Mouse (Mus musculus): ENCODE data around the gene Prkca.
A peak's percentile ranks its signal among the peaks of the same experiment; 100 is the strongest.

Prkca gene

DNA sequence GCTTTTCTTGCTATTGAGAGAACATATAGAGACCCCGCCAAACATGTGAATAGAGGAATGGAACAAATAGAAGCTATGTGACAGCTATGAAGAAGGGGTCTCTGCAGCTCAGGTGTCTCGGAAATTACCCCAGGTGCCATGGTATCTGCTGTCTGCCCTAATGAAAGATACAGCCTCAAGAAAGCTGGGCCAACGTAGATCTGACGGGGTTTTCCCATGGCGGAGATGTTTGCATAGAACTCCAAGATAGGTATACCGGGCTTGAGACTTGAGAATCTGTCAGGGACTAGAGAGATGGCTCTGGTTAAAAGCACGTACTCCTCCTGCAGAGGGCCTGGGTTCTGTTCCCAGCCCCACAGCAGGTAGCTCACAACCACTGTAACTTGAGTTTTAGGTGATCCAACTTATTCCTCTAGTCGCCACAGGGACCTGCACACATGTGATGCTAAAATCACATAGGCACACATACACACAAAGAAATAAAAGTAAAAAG lies 188.6 kb downstream of the Prkca start:
- DNase-seq, result no peak

DNA sequence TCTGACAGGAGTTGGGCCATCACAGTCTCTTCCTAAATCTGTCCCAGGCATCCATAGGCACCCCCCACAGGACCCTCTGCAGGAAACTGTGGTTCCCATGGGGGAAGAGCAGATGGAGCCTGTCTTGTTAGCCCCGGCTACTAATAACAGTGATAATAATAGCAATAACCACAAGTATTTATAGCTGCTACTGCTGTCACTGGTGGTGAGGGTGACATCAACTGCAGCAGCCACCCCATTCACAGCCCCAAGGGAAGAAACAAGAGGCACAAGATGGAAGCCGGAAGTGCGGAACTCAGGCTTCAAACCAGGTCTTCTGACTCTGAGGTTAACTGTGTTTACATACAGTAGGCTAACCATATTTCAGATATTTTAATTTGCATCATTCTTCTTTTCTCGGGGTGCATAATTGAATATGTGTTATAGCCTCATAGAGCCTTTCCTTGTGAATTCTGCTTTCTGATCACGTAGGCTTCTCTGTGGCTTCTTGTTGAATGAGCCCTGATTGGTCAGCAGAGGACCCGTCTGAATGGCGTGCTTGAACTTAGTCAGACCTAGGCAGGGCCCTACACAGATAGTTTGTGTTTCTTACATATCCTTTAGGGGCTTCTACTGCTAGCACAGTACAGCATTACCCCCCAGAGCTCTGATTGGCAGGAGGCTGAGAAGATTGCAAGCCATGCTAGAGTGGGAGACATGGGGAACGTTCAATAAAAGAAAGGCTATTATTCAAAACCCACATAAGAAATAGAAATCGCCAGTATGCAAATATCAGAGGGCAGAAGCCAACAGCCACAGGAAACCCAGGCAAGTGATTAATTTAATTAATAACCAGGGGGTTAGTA lies 189.5 kb downstream of the Prkca start:
- no peak for DNase-seq

DNA sequence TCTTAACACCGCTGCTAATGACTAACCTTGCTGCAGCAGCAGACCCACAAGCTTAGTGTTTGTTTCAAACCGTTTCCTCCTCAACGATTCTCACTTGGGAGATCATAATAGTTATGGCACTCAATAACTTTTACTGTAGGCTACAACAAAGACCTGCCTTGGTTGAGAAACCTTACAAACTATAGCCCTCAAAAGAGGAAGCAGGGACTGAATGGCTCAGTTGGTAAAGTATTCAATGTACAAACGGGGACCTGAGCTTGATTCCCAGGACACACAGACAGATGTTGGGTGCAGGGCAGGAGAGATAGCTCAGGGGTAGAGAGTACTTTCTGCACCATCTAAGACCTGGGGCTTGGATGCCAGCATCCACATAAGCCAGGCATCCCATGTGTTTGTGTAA lies 191.1 kb downstream of the Prkca start:
- no peak for DNase-seq

DNA sequence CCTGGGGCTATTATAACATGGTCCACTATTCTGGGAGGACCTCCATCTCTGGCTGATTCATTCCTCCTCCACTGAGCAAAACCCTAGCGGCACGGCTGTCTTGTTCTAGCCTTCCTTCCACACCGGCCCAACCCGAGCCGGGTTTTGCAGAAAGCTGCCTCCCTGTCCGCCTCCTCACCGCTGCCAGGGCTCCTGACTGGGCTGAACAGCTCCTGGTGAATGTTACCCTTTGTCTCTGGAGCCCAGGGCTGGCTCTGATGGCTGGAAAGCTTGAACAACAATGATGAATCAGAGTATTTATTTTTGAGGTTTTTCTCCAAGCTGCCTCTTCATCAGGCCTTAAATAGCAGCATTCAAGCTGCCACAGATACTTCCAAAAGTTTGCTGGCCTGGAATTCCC lies 193.3 kb downstream of the Prkca start:
- DNase-seq, result peak; percentile 44 to 70

DNA sequence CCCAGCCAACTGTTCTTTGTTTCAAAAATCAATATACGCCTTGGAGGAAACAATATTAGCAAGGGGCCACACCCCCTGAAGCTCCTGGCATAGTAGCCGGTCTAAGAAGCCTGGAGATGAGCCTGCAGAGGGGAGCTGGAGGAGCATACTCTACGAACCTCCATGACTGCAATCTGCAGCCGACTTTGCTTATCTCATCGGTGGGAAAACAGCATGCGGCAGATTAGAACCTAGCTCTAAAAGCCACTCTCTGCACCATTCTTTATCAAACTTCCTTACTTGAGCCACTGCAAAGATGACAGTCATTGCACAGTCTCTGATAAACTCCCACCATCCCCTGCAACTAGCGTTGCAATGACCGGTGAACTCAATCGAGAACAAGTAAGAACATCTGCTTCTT lies 194.5 kb downstream of the Prkca start:
- DNase-seq, result no peak

DNA sequence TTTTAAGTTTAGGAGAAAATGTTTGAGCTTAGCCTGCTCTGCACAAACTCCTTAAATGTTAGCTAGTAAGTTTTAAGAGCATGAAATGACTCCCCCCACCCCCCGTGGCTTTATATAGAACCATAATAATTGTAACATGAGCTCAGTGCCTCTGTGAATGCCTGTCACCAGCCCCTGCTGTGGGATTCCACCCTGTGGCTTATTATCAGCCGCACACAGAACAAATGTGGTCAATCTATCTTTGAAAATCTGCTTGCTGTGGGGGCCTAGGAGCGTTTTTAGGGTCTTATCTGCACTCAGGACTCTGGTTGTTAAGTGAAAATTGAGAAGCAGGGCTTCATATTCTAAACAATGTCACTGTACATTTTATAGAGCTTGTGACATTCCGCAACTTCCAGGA lies 195.2 kb downstream of the Prkca start:
- no peak for DNase-seq

DNA sequence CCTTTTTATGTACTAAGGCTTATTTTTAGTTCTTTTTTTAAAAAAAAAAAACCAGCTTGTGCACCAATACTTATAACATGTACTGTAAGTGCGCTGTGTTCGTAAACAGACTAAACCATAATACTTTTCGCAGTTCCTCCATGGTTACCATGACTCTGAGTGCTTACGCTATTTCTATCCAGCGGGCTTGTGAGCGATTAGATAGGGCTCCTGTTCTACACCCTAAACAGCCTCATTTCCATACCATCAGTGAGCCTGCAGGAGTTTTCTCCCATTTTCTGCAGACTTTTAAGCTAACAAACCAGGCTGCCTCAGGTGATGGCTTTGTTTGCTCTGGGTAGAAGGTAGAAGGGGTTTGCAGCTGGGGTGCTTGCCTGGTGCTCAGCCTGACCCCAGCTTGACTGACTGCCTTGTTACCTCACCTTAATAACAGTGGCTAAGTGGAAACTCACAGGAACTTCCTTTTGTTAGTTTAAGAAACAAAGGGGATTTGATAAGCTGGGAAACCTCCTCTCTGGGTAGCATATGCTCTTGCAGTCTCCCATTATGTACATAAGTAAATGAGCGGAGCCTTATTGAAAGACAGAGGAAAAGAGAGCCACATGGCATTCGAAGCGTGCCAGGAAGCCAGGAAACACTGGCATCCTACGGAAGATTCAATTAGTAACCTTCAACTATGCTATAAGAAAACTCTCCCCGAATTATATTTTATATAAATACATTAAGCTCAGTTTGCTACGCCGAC lies 197.8 kb downstream of the Prkca start:
- no peak for DNase-seq

DNA sequence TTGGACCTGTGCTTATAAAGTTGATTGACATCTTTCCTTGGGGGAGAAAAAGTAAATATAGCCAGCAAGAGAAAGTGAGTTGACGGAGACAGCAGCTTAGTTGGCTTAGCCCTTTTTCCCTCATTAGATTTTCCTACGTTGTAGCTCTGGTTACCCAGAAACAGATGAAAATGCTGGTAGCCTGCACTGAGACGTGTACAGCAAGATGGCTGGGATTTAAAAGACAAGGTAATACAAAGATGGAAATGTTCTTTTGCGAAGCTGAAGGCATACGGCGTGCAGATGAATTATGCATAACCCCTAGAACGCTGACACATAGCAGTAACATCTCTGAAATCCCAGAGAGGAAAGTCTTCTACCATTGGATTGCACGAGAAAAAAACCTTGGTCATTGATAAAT lies 198.6 kb downstream of the Prkca start:
- no peak for DNase-seq

DNA sequence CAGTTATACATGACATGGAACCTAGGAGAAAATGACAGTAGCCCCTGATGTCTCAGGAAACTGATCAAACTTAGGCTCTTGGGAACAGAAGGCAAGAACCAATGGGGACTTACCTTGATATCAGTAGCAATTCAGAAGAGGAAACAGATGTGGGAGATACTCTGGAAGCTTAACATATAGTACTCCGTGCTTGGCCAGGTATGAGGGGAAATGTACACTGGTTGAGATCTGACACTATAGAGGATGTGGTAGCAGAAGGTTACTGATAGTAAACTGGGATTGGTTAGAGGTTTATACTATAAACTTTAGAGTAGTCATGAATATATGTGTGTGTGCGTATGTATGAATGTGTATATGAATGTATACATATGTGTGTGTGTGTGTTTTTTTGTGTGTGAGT lies 200.0 kb downstream of the Prkca start:
- no peak for DNase-seq

DNA sequence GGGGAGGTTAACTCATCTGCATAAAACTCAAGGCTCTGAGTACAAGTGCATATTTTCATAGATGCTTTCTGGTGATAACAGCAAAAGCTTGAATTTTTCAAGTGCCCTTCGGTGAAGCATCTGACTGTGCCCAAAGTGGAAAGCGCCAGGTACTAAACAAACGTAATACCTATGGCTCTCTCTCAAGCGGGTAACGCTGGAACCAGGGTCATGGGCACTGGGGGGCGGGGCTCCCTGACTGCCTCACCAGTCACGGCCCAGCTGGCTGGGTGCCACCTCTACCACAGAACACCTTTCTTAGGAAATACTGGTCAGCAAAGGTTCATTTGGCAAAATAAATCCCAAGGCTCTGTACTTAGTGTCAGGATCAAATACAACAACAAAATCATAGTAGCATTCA lies 203.7 kb downstream of the Prkca start:
- DNase-seq, result peak; percentile 49 to 56

DNA sequence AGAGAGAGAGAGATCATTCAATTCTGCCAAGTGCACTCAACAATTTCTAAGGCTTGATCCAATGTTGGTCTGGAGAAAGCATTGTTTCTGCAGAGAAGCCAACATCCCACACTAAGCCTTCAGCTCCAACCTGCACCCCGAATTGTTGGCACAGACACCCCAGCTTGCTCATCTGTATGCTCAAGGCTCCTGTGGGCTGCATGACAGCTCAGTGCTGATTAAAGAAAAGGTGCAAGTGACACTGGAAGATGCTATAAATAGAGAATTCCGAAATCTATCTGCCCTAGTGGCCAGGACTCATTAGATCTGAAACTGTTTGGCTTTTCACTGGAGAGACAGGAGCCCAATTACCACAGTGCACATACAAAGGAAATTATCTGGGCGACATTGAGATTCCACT lies 207.4 kb downstream of the Prkca start:
- DNase-seq, result no peak

DNA sequence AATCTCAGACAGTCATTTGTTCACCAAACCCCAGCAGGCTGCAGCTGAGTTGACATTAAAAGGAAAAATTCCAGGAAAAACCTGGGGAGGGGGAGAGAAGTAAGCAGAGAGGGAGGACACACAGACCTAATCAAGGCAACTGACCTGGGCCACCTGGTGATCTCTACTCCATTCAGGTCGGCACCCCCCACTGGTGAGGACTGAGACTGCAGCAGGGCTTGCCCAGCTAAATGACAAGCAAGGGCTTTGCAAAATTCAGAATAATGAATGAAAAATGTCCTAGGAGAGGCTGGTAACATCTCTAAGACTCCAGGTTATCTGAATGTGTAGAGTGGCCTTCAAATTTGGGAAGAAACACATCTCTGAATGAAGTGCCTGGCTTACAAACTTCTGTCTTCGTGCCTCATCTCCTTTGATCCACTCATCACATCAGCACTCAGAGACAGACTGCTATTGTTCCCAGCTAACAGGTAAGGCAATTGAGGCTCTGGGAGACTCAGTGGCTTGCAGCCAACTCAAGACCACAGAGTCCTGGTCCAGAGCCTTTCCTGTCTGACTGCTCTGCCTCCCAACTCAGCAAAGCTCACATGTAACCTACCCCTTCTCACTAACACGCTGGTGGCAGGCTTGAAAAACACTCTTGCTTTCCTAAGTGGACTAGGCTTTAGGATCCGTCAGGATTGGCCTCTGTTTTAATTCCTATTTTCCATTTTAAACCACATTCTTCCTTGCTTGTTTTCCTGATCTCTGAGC lies 208.1 kb downstream of the Prkca start:
- peak; percentile 39 to 40 for DNase-seq

DNA sequence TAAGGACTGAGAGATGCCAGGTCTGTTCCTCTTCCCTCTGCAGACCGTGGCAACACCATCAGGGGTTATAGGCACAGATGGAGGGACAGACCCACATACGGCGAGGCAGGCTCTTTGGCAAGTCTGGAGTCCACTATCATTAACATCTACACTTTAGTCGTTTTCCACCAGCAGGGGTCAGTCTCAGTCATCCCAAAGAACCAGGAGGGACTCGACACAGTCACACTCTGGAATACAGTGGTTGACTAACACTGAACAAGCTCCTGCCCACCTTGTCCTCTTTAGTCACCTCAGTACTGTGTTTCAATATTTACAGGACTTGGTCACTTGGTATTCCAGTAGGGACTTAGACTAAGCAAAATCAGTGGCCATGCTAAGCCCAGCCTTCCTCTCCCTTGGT lies 215.1 kb downstream of the Prkca start:
- DNase-seq, result peak; percentile 82 to 84

DNA sequence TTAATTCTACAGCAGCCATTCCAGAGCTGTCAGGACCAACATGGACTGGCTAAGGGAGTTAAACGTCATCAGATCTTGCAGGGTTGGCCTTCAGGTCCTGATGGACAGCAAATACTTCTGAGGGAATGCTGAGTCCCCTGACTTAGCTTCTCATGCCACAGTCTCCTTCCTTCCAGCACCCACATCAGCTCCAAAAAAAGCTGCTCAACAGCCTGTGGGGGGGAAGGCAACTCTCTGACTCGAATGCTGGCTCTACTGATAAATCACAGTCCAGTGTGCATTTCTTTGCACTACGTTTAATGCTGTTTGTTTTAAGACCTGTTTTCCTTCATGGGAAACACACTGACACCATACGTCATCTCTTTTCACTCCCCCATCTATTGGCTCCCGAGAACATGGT lies 215.8 kb downstream of the Prkca start:
- DNase-seq, result no peak

DNA sequence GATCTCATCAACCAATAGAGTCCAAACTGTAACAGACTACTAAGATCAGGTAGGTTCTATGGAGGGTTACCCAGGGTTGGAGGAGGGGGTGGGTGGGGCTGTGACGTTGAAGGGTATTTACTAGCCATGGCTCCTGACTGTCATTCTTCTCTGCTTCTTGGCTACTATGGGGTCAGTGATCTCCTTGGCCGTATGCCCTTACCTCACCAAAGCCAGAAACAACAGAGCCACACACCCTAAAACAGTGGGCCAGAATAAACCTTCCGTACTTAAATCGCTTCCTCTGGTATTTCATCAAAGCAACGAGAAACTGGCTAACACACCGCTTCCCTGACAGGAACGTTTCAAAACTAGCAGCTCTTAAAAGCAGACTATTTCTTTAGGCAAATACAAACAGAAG lies 221.2 kb downstream of the Prkca start:
- peak in 1 of 2 experiments; percentile 18 for DNase-seq

DNA sequence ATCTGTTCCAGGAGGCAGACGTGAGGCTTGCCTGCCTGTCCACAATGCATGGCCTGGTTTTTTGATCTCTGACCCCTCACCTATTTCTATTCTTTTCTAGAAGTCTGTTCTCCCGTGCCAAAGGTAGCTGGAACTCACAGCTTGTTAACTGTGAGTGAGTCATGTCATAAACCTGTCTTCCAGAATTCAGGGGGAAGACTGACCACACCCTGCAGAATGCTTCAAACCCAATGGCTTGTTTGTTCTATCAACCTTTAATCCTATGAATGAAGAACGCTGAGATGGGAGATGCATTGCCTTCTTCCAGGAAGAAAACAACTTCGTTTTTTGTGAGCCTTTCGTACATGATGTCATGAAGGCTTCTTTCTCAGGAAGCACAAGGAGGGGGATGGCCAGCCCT lies 223.0 kb downstream of the Prkca start:
- DNase-seq, result no peak

DNA sequence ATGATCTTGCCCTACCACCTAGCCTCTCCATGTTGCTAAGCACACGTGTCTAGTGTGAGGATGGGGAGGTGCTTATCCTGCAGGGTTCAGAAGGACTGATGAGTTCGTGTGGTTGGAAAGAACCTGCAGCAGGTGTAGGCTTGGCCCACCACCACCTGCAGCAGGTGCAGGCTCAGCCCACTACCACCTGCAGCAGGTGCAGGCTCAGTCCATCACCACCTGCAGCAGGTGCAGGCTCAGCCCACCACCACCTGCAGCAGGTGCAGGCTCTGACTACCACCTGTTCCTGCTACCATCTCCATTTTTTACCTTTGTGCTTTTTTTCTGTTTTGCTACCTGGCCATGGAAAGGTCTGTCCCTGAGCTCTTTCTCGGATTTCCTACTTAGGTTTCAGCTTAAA lies 223.9 kb downstream of the Prkca start:
- DNase-seq, result no peak

DNA sequence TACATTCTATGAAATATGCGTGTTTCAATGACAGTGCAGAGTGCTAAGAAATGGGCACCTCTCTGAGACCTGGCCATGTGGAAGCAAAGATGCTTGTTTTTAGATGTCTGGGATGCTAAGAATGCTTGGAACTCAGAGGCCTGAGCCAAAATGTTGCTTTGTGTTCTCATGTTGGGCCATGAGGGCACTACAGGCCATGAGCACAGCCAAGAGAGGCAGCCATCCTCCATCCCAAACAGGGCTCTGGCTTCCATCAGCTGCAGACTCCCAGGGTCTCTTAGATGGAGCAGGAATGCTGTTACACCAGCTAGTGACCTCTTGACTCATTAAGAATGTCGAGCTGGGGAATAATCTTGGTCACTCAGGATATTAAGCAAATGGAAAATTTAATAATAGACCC lies 224.9 kb downstream of the Prkca start:
- no peak for DNase-seq

DNA sequence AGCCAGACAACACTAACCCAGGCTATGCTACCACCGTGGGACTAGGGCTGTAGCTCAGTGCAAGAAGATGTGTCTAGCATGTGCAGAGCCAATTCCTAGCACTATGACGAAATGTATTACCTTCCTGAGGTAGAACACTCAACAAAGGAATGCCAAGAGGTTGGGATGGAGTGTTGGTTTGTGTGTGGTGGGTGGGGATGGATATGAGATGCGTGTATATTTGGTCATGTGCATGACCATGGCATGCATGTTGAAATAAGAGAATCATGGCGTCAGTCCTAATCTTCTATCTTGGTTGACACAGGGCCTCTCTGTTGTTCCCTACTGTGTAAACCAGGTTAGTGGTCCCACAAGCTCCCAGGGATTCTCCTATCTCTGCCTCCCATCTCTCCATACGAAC lies 225.5 kb downstream of the Prkca start:
- no peak for DNase-seq

DNA sequence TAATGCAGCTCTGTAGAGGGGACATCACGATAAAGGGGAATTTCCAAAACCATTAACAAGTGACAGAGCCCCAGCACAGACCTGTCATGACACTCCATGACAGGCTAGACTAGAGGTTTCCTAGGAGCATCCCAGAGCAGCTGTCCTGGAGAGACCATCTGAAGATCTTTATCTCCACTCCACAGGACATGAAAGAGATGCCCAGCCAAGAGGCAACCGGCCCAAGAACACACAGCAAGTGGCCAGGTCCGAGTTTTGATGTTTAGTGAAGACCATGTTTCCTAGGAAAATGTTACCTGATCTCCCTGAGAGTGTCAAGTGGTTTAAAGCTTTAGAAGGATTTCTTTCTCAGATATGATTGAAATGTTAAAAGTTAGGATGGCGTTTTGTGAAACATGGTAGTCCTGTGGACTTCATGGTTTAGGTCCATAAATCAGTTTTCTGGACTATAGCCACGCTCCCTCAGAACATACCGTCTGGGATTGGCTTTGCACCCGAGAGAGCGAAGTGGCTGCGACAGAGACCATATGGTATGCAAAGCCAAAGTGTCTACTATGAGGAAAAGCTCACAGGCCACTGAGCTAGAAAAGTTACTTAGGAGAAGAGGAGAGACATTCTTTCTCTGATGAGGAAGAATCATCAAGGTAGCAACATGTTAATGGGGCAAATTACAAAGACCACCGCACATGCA lies 226.2 kb downstream of the Prkca start:
- DNase-seq, result peak; percentile 80 to 81

DNA sequence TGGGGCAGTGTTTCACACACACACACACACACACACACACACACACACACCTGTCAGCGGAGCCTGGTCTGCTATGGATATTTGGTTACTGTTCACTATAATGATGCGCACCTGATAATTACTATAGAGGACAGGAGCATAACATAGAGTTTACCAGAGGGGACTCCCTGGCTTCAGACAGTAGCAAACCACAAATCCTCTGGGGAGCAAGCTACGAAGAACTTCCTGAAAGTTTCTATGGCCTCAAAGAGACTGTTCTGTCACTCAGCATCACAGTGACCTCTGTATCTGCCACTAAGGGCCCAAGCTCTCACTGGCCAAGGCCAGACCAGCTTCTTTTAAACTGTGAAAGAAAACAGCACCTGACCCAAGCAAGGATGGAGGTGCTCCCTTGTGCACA lies 229.6 kb downstream of the Prkca start:
- no peak for DNase-seq

DNA sequence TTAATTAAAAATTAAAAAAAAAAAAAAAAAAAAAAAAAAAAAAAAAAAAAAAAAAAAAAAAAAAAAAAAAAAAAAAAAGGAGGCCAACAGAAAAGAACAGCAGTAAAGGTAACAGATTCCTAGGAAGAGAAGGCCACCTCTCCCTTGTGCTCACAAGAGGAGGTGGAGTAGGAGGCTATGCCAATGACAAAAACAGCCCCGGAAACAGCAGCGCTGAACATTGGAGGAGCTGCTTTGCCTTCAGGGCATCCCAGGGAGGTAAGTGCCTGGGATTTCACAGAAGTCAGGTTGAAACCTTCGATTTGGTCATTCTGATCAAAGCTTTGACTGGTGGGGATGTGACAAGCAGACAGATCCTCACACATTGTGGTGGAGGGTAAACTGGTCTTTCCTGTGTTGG lies 231.3 kb downstream of the Prkca start:
- no peak for DNase-seq

DNA sequence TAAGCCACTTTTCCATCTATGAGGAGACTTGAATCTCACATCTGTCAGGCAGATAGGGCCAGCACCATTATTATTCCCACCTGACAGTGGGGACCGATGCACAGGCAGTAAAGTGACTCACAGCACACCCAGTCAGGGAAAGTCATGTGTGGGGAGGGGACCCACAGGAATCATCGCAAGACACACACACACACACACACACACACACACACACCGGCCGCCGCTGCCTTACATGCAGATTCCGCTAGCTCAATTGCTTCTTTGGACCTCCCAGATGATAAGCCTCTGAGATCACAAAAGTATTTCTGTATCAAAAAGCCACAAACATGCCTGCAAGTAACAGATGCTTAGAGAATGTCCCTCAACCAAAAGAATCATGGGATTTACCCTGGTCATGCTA lies 239.6 kb downstream of the Prkca start:
- no peak for DNase-seq

All from cerebellum, postnatal 10 days (tissue).